Mouse (Mus musculus) lung, postnatal 0 days (tissue): ENCODE measurements around the gene Ddx50.

Experiments used
- CTCF ChIP-seq: IDR thresholded peaks from 2 replicates; pipeline ENCODE4 v1.5.1; 2016; ENCODE audit warnings: antibody characterized with exemption, mild to moderate bottlenecking
- EP300 ChIP-seq: IDR thresholded peaks from 2 replicates; pipeline ENCODE4 v1.6.1; 2016; ENCODE audit warnings: antibody characterized with exemption, mild to moderate bottlenecking, control low read depth

GRCm38 (mm10) chr10:62692244-62692643, 41.2 kb upstream of the Ddx50 start:
- no peak for TF ChIP-seq CTCF
- TF ChIP-seq EP300: no peak
